Mouse (Mus musculus): ENCODE results near the gene Myo1a. TPM values are rescaled to one million over a fixed set of nuclear protein-coding genes. Genes with fewer than 3 reads are reported as not detected.

The Myo1a gene
- total RNA-seq, 1 experiment from 2014 or later = 1.1 TPM

- DNase-seq = no peak
Observed at GRCm38 (mm10) chr10:127730285-127730932, 25.4 kb downstream of the Myo1a start.

DNA sequence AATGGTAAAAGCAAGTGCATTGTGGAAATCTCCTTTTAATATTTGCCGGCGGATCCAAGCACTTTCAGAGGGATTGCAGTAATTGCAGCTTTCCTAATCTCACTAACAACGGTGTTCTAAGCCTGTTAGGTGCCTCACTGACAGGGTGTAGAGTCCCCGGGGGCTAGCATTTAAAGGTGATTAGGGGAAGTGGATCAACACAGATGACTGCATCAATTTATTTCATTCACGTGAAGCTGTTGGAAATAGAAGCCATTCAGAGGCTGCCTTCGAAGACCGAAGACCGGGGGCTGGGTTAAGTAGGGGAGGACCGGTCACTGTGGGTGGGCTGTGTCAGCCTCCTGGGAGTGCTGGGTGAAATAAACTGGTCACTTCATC, 26.0 kb downstream of the Myo1a start:
- DNase-seq = no peak

GRCm38 (mm10) chr10:127731397-127731796, 26.4 kb downstream of the Myo1a start:
- no peak for DNase-seq

- DNase-seq = no peak
Observed at GRCm38 (mm10) chr10:127734434-127734833, 29.5 kb downstream of the Myo1a start.

DNA sequence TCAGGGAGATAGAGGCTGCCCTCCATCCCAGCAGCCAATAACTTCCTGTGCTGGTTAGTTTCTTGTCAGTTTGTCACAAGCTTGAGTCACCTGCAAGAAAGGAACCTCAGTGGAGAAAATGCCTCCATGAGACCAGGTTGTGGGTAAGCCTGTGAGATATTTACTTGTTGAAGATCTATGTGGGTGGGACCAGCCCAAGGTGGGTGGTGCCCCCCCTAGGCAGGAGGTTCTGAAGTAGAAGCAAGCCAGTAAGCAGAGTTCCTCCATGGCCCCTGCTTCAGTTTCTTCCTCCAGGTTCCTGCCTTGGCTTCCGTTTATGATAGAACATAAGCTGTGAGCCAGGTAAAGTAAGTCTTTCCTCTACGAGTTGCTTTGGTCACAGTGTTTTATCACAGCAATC, 31.3 kb downstream of the Myo1a start:
- no peak for DNase-seq

- DNase-seq = no peak
Observed at GRCm38 (mm10) chr10:127736916-127737315, 31.9 kb downstream of the Myo1a start.

DNA sequence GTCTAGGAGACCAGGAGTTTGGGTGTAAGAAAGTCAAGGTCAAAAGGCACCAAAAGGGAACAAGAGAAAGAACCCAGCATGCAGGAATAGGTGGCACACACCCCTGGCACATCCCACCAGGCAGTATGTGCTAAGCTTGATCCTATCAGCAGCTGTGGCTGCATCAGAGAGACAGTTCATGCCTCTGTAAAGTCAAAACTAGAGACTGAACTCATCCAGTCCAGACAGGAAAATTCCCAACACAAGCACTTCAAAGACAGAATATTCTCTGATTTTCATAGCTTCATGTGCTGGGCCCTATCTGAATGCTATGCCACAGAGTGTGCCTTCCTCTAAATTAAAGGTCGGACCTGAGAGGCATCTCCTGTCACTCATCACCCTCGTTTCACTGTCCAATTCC, 32.6 kb downstream of the Myo1a start:
- DNase-seq = no peak

DNA sequence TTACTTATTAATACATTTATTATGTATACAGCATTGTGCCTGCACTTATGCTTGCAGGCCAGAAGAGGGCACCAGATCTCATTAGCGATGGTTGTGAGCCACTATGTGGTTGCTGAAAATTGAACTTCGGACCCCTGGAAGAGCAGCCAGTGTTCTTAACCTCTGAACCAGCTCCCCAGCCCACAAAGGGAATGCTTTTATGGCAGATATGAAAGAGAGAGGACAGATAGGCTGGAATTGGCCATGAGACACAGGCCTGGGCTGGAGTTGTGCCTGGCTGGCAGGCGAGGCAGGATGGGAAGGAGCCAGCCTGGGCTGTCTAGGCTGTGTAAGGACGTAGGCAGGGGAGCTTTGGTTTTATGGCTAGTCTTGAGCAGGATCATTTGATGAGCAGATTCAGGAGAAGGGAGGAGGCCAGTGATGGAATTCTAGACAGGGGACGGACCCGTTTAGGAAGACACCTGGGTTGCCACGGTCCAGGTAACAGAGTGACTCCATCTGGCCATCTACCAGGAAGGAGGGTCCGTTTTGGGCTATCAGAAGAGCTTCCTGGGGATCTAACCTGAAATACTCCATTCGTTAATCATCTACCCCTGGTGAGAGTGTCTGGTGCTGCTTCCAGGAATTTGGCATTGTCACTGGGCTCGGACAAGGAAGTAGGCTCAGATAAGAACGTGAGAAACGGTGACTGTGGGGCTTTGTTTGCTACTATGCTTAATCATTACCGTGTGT, 33.3 kb downstream of the Myo1a start:
- DNase-seq = peak; percentile 39

GRCm38 (mm10) chr10:127739083-127739660, 34.2 kb downstream of the Myo1a start, which contains the start of gene Zbtb39:
Gene Zbtb39 (plus strand): TSS chr10:127739538.
- peak; percentile 90 for DNase-seq

GRCm38 (mm10) chr10:127739661-127740161, 34.7 kb downstream of the Myo1a start:
- peak; percentile 45 for DNase-seq

DNA sequence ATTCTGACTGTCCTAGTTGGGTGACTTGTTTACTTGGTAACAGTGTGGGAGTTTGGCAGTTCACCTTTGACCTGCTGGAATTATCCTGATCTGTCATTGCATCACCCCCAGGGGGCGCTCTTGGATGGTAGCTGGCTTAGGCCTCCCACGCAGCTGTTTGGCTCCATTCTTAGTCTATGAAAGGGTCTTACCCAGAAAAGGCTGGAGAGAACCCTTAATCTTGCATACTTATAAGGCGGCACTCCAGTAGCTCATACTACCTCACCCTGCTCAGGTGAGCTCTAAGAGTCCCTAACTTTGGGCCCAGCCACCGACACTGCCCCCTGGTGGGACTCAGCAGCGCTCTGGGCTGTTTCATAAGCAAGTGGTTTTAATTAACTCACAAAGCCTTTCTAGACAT, 39.7 kb downstream of the Myo1a start:
- DNase-seq = peak; percentile 71

- DNase-seq = no peak
Observed at GRCm38 (mm10) chr10:127745886-127746285, 40.9 kb downstream of the Myo1a start.

GRCm38 (mm10) chr10:127747254-127747653, 42.3 kb downstream of the Myo1a start:
- no peak for DNase-seq

- DNase-seq = peak; percentile 66
Observed at GRCm38 (mm10) chr10:127748847-127749612, 44.1 kb downstream of the Myo1a start.

- DNase-seq = no peak
Observed at GRCm38 (mm10) chr10:127750136-127750777, 45.3 kb downstream of the Myo1a start.

- DNase-seq = peak; percentile 29
Observed at GRCm38 (mm10) chr10:127751548-127751947, 46.6 kb downstream of the Myo1a start, which contains the start of gene Gpr182. Gene Gpr182 (minus strand): TSS chr10:127751732.

- DNase-seq = peak; percentile 55
Observed at GRCm38 (mm10) chr10:127754566-127755166, 49.7 kb downstream of the Myo1a start.

DNA sequence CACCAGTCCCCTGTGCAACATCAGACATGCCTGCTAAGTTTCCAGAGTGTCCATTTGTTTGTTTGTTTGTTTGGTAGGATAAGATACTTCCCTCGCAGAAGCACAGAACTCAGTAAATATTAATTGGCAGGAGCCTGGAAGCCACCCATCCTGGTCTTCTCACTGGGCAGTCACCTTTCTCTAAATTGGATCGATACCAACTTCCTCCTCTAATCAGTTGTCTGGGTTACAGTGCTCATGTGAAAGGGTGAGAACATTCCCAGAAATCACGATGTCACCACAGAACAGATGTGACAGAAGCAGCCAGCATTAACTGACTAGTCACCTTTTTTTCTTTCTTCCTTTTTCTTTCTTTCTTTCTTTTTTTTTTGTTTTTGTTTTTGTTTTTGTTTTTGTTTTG, 50.3 kb downstream of the Myo1a start:
- DNase-seq = no peak

GRCm38 (mm10) chr10:127755770-127756468, 50.9 kb downstream of the Myo1a start:
- DNase-seq = no peak

GRCm38 (mm10) chr10:127759181-127760110, 54.5 kb downstream of the Myo1a start, which contains the start of the genes Rdh1 and Rdh16f1:
Gene Rdh1 (plus strand): TSS chr10:127759721.
Gene Rdh16f1 (plus strand): TSS chr10:127759787.
- DNase-seq = no peak

Data from adrenal gland, postnatal 25 days (tissue).